Mouse (Mus musculus): Measurements from ENCODE around the gene Slfn9.

GRCm38 (mm10) chr11:82959613-82960012, 32.0 kb downstream of the Slfn9 start:
- no peak for TF ChIP-seq GATA1 (IDR thresholded peaks at IDR 0.05; ENCODE audit: borderline replicate concordance, low read length)
- no peak for TF ChIP-seq FLI1 (IDR thresholded peaks at IDR 0.05; ENCODE audit: low read length)
